Mouse (Mus musculus) megakaryocyte, embryonic 14.5 days (primary cell): ENCODE results near the gene Gabrb1. TPM values are rescaled to one million over a fixed set of nuclear protein-coding genes. Genes with fewer than 3 reads are reported as not detected.

Experiments
- H3K27me3 ChIP-seq: replicated peaks from 2 replicates; pipeline ENCODE3; 2012; ENCODE audit warnings: inconsistent platforms
- H3K36me3 ChIP-seq: replicated peaks from 2 replicates; pipeline ENCODE3; 2012; ENCODE audit warnings: low read length, inconsistent platforms, mixed read lengths
- H3K4me1 ChIP-seq: 2 replicates; pipeline ENCODE4 v1.6.1; 2012; ENCODE audit warnings: inconsistent platforms
- H3K4me3 ChIP-seq: replicated peaks from 2 replicates; pipeline ENCODE3; 2012; ENCODE audit warnings: moderate library complexity, mild to moderate bottlenecking, inconsistent platforms
- H3K9me3 ChIP-seq: 2 replicates; pipeline ENCODE4 v1.6.1; 2012; ENCODE audit warnings: inconsistent platforms
- FLI1 ChIP-seq: IDR thresholded peaks from 2 replicates; pipeline ENCODE4 v1.6.1; 2012; ENCODE audit warnings: low read length, inconsistent platforms, mixed read lengths
- GATA1 ChIP-seq: IDR thresholded peaks from 3 replicates; pipeline ENCODE4 v1.6.1; 2012; ENCODE audit warnings: mixed read lengths, low read length, inconsistent platforms, borderline replicate concordance
- polyA plus RNA-seq: library from polyadenylated mRNA; stranded (reverse); fragments of >175 nt; gene quantifications from 2 replicates; pipeline ENCODE4 v1.2.3, GENCODE M21; 2012; ENCODE audit warnings: low replicate concordance; ENCODE audit not compliant: insufficient read depth

The Gabrb1 gene
- polyA plus RNA-seq: not detected in 2 replicates

DNA sequence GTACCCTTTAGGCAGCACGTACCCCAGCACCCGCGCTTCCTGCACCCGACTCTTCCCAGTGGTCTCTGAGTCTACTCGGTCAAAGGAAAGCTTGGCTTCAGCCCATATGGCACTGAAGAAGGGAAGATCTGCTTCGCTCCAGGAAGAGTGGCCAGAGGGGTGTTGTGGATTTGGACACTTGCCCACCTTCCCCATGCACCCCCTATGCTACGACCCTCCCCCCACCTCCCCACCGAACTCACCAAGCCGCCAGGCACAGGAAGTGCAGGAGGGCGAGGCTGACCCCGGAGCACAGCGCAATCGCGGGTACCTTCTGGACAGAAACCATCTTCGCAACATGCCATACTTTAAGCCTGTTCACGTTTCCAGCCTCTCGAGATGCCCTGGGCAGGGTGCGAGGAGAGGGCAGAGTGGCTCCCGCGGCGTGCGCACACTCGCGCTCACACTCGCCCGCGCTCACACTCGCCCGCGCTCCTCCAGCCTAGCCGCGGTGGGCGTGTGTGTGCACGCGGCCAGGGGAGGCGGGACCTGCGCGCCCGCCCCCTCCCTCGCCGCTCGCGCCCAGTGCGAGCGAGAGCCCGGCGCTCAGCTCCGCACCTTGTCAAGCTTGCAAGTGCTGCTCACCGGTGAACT is at the start of gene Gabrb1:
Gabrb1 (plus strand) TSS at position 632 of the 633 bp plus-strand sequence.
- TF ChIP-seq FLI1: no peak
- no peak for TF ChIP-seq GATA1
- no peaks in the 10 kb centered on the region for H3K36me3 ChIP-seq
- peaks cover 11% of the 10 kb centered on the region for H3K4me1 ChIP-seq
- H3K9me3 ChIP-seq: no peaks in the 10 kb centered on the region; the same call in 1 of the 2 replicates
- peaks cover 26% of the 10 kb centered on the region for H3K27me3 ChIP-seq
- H3K4me3 ChIP-seq: peak within 1 kb of the TSS; percentile 86

DNA sequence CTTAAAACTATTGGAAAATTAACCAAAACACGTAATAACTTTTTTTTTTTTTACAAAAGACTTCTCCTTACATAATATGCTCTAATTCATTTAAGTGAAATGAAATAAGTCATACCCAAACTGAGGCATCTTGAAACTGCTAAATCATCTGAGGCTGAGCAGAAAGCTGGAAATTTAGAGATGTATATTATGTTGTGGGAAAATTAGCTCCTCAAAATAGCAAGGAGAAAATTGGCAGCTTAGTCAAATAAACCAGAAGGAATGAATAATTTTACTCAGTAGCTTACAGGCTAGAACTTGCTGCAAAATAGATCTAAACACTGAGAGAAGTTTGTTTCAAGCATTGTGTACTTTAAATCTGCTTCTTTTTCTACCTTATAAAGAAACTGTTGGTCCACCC is 49.2 kb upstream of the Gabrb1 start:
- TF ChIP-seq FLI1 (no peak), GATA1 (no peak)
- no peaks in the 10 kb centered on the region for H3K4me1 ChIP-seq
- no peak overlapping the region for H3K4me3 ChIP-seq
- H3K36me3 ChIP-seq: no peaks in the 10 kb centered on the region
- H3K27me3 ChIP-seq: no peaks in the 10 kb centered on the region
- no peaks in the 10 kb centered on the region for H3K9me3 ChIP-seq

DNA sequence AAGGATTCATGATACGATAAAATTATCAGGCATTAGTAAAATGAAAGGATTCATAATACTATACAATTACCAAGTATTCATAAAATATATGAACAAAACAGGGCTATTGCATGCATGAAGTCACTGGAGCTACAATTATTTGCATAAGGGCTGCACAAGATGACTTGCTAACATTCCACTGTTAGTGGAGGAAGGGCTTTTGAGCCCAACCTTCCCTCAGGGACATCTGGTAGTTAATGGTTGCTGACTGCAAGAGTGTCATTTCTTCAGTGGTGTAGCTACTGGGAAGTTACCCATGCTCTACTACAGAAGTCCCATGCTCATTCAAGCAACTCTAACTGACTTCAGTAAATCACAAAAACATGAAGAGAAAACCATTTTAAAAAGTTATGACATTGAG is 43.6 kb upstream of the Gabrb1 start:
- no peaks in the 10 kb centered on the region for H3K27me3 ChIP-seq
- TF ChIP-seq FLI1 (no peak), GATA1 (no peak)

DNA sequence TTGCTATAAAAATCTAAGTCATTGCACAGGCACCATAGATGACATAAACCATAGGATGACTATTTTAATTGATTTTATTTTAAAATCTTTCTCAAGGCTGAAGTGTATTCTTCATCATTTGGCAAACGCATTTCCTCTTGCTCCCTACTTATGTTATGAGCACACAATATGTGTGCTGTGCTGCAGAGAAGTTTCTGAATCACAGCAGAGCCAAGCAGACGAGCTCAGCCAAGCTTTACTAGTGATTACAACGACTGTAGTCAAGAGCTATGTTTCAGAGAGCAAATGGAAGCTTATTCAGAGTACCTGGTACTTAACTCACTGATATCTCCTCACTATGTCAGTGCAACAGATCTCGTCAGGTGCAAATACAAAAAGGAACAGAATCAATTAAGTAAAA is 41.2 kb upstream of the Gabrb1 start:
- H3K36me3 ChIP-seq: no peaks in the 10 kb centered on the region
- no peak for TF ChIP-seq GATA1
- TF ChIP-seq FLI1: no peak
- no peaks in the 10 kb centered on the region for H3K27me3 ChIP-seq
- H3K4me3 ChIP-seq: no peak overlapping the region
- no peaks in the 10 kb centered on the region for H3K9me3 ChIP-seq
- H3K4me1 ChIP-seq: no peaks in the 10 kb centered on the region

More for the DNA sequence above, 43.6 kb upstream of the Gabrb1 start:
- Histone ChIP-seq H3K4me1 (no peaks in the 10 kb centered on the region), H3K9me3 (no peaks in the 10 kb centered on the region), H3K36me3 (no peaks in the 10 kb centered on the region), H3K4me3 (no peak overlapping the region)

DNA sequence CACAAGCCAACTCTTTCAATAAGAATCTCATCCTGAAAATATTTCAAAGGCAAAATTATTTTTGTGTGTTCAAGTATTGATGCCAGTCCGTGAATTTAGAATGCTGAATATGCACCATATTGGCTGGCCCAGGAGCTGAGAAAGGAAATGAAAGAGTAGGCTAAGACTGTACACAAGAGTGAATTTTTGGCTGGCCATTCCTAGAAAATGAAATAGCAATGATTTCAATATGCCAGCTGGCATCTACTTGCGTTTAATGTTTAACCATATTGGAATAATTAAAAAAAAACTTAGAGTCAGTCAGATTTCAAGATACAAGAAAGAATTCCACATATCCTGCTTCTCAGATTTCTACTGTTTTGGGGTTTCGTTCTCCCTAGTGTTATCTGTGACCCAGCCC is 30.1 kb upstream of the Gabrb1 start:
- peaks cover 4% of the 10 kb centered on the region; the same call in 1 of the 2 replicates for H3K9me3 ChIP-seq
- no peaks in the 10 kb centered on the region for H3K36me3 ChIP-seq
- TF ChIP-seq GATA1: no peak
- TF ChIP-seq FLI1: no peak
- no peaks in the 10 kb centered on the region for H3K27me3 ChIP-seq
- H3K4me3 ChIP-seq: no peak overlapping the region
- no peaks in the 10 kb centered on the region for H3K4me1 ChIP-seq

DNA sequence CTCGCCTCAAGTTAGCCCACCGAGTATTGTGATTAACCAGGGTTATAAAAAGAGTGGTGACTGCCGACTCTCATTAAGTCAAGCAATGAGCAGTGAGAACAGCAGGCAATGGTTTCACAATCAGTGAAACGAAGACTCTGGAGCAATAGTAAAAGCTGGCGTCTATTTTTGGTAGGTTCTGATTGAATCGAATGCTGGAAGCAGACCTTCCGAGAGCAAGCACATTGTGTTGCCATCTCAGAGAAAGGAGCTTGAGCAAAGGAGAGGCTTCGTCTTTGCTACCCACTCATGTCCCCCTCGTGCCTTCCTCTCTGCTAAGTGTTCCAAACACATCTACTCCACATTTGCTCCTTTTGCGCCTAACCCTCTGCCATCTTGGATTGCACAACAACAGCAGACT is 18.1 kb upstream of the Gabrb1 start:
- Histone ChIP-seq H3K27me3 (no peaks in the 10 kb centered on the region), H3K4me1 (no peaks in the 10 kb centered on the region), H3K36me3 (no peaks in the 10 kb centered on the region), H3K4me3 (no peak overlapping the region), H3K9me3 (no peaks in the 10 kb centered on the region; the same call in 1 of the 2 replicates)
- no peak for TF ChIP-seq GATA1
- no peak for TF ChIP-seq FLI1

DNA sequence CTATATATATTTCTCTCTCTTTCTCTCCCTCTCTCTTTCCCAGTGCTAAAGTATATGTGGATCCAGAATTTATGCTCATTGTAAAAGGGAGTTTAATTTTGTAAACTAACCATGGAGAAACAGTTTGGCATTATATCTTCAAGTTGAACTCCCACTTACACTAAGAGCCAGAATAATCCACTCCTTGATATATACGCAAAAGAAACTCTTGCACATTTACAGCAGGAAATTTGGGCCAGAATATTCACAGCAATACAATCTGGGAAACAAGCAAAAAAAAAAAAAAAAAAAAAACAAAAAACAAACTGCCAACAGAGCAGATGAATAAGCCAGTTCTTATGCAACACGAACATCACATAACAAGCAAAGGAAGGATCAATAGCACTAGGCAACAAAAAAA is 9.8 kb upstream of the Gabrb1 start:
- H3K4me1 ChIP-seq: no peaks in the 10 kb centered on the region
- H3K9me3 ChIP-seq: no peaks in the 10 kb centered on the region
- no peaks in the 10 kb centered on the region for H3K27me3 ChIP-seq
- no peak overlapping the region for H3K4me3 ChIP-seq
- TF ChIP-seq FLI1 (no peak), GATA1 (no peak)
- no peaks in the 10 kb centered on the region for H3K36me3 ChIP-seq

DNA sequence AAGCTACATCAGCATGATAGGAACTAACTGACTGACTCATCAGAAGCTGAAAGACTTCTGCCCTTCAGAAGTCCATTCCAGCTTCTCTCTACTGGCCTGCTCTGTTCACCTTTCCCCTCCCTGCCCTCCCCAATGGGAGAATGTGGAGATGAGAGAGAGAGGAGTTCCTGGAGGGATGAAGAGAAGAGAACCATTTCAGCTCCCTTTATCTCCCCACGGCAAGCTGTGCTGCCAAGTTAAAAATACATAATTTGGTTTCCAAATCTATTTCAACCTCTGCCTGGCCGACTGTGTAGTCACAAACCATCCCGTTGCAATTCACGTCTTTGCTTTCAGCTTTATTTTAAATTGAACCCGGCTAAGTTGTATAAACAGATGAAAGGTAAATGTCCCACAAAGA is 3.9 kb upstream of the Gabrb1 start:
- TF ChIP-seq GATA1: no peak
- TF ChIP-seq FLI1: no peak
- Histone ChIP-seq H3K4me3 (no peak overlapping the region), H3K36me3 (no peaks in the 10 kb centered on the region), H3K9me3 (no peaks in the 10 kb centered on the region; the same call in 1 of the 2 replicates), H3K4me1 (peaks cover 11% of the 10 kb centered on the region), H3K27me3 (peaks cover 26% of the 10 kb centered on the region)

DNA sequence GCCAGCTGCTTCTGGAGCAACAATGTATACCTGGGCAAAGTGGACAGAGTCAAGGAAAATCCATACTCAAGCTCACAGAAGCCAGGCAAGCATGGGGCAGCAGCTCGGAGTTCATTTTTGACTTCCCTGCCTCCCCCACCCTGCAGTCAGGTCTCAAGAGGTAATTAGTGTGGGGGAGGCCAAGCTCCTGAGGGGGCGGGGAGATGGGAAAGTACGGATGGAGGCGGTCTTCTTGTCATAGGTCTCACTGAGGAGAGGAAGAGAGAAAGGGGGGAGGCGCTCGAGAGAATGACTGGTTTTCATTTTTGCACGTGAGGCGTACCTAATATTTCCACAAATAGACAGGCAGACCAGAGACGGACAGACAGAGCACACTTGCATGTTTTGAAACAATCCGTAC is 1.1 kb upstream of the Gabrb1 start:
- H3K9me3 ChIP-seq: no peaks in the 10 kb centered on the region; the same call in 1 of the 2 replicates
- no peak overlapping the region for H3K4me3 ChIP-seq
- no peaks in the 10 kb centered on the region for H3K36me3 ChIP-seq
- H3K4me1 ChIP-seq: peaks cover 11% of the 10 kb centered on the region
- peaks cover 26% of the 10 kb centered on the region for H3K27me3 ChIP-seq
- TF ChIP-seq FLI1 (no peak), GATA1 (no peak)

DNA sequence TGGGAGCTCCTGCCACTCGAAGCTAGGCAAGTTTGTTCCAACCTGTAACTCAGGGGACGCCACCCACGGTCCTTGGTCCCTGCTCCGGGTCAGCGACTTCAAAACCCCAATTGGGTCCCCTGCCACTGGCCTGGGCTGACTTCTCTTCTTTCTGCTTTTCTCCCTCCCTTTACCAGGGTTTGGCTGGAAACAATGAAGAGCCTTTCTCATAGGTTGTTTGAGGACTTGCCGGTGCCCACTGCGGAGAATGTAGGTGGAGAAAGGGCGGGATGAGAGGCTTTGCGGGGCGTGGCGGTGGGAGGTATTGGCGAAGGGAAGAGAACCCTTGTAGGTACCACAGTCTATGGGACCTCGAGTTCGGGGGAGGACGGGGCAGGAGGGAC is 193 bp downstream of the Gabrb1 start, which contains the start of gene Gabra4:
Gabra4 (minus strand) TSS at position 194 of the 383 bp plus-strand sequence.
- Histone ChIP-seq H3K9me3 (no peaks in the 10 kb centered on the region; the same call in 1 of the 2 replicates), H3K4me1 (peaks cover 11% of the 10 kb centered on the region), H3K4me3 (peak within 1 kb of the TSS; percentile 86), H3K27me3 (peaks cover 26% of the 10 kb centered on the region), H3K36me3 (no peaks in the 10 kb centered on the region)
- no peak for TF ChIP-seq GATA1
- TF ChIP-seq FLI1: no peak
